Mouse (Mus musculus): ENCODE measurements at regions not wholly inside any gene's neighbourhood (a gene's known extent, or its start where the extent isn't known, plus 50 kb on each side); places are given as distances from the start of the nearest gene placed in this dataset.

DNA sequence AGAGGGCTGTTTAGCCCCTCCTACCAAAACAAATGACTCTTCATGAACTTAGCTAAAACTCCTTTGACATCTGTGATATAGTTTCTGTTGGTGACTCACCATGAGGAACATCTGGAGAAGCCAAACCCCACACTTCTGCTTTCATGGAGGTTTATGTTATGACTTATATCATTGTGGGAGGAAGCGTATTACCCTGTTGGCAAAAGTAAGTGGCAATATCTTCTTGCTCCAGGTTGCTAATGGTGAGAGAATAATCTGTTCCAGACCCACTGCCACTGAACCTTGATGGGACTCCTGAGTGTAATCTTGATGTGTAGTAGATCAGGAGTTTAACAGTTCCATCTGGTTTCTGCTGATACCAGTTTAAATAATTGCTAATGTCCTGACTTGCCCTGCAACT, 1096.2 kb upstream of the Tacstd2 start:
- no peak for DNase-seq

DNA sequence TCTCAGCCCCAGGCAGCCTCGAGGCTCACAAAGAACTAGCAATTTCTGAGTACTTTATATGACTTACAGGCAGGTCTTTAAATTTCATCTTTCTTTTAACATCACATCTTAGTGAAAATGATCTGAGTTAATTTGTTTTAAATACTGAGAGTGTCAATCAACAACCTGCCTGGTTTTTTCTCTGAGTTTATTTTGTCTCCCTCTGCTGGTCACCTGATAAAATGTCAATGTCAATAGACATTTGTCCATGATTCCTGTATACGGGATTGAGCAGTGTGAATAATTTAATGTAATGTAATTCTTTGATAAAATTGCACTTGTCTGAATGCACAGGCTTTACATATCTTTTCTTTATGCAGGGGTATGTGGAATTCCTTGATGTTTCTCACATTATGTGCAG, 1070.4 kb upstream of the Tacstd2 start:
- DNase-seq = no peak
